Mouse (Mus musculus): ENCODE data around the gene Ric3. TPM values are rescaled to one million over a fixed set of nuclear protein-coding genes. Genes with fewer than 3 reads are reported as not detected.

Gene Ric3
- polyA plus RNA-seq (2012), result 0.89 and 0.95 TPM in 2 replicates

DNA sequence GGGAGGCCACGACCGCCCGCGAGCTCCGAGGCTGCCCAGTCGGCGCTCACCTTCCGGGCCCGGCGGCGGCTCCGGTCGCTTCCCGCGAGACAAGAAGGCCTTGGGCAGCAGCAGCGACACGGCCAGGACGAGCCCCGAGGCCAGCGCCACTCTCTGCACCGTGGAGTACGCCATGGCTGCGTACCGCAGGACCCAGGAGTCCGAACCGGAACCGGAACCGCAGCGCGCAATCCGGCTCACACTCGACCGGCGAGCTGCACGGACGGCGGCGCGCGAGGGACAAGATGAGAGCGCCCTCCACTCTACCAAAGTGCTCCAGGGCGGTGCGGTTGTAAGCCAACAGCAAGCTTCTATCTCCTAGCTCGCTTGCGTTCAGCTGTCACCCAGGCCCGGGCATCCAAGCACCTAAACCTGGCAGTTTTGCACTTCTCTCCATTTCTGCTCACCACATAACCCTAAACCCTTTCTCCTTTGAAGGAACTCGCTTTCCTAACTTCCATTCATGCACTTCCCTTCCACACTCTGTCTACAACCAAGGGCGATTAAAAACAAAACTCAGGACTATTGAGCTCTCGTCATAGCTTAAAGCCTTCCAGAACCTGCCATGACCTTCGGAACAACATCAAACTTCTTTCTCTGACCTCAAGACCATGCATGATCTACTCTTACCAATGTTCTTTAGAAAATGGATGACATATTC lies at the start of gene Ric3:
Ric3 (minus strand) TSS at position 219 of the 700 bp plus-strand sequence.

Other genes with a start within 250 kb of the Ric3 start
- not detected in 2 replicates for gene Olfr516, start 232.8 kb downstream of the Ric3 start, polyA plus RNA-seq (2012)
- gene Olfr517, start 211.0 kb downstream of the Ric3 start, polyA plus RNA-seq (2012), result not detected in 2 replicates
- not detected in 2 replicates for gene Olfr518, start 198.3 kb downstream of the Ric3 start, polyA plus RNA-seq (2012)
- not detected in 2 replicates for gene Olfr519, start 188.9 kb downstream of the Ric3 start, polyA plus RNA-seq (2012)
- 0.13 and 0.15 TPM in 2 replicates for gene Nlrp10, start 153.2 kb downstream of the Ric3 start, polyA plus RNA-seq (2012)
- gene Eif3f, start 148.9 kb downstream of the Ric3 start, polyA plus RNA-seq (2012), result 565 and 621 TPM in 2 replicates
- 0.01 TPM in 1 of 2 replicates, not detected in the other for gene Tub, start 133.0 kb downstream of the Ric3 start, polyA plus RNA-seq (2012)
- gene Lmo1, start 91.9 kb upstream of the Ric3 start, polyA plus RNA-seq (2012), result 25.7 and 45.9 TPM in 2 replicates